Mouse (Mus musculus) midbrain, postnatal 0 days (tissue): Measurements from ENCODE around the gene Cdh23. TPM values are rescaled to one million over a fixed set of nuclear protein-coding genes. Genes with fewer than 3 reads are reported as not detected.

ENCODE experiments used
- ATAC-seq: fragments of 200-750 bp; cut with Nextera tagmentation; 2 replicates; pipeline ENCODE4 v1.8.0; 2017; ENCODE audit warnings: moderate number of reproducible peaks, mild to moderate bottlenecking, moderate TSS enrichment, moderate library complexity; ENCODE audit not compliant: low FRiP score
- DNase-seq: peaks from one replicate; pipeline ENCODE4 v3.0.0-alpha.2; 2015; ENCODE audit warnings: low spot score
- H3K27ac ChIP-seq: fragments of 300-500 bp; sonication (generic); 2 replicates; pipeline ENCODE4 v1.5.1; 2014; ENCODE audit warnings: low read depth, mild to moderate bottlenecking, low read length, mixed read lengths
- H3K27me3 ChIP-seq: fragments of 300-500 bp; sonication (generic); 2 replicates; pipeline ENCODE4 v1.6.1; 2014; ENCODE audit warnings: low read length, control low read depth, mixed read lengths; ENCODE audit not compliant: insufficient read depth
- H3K36me3 ChIP-seq: fragments of 300-500 bp; sonication (generic); 2 replicates; pipeline ENCODE4 v1.6.1; 2014; ENCODE audit warnings: low read length, control low read depth, mixed read lengths; ENCODE audit not compliant: insufficient read depth
- H3K4me1 ChIP-seq: fragments of 300-500 bp; sonication (generic); 2 replicates; pipeline ENCODE4 v1.6.1; 2014; ENCODE audit warnings: mild to moderate bottlenecking, control low read depth, antibody characterized with exemption, low read length, mixed read lengths; ENCODE audit not compliant: insufficient read depth
- H3K4me2 ChIP-seq: fragments of 300-500 bp; sonication (generic); 2 replicates; pipeline ENCODE4 v1.6.1; 2014; ENCODE audit warnings: low read depth, mild to moderate bottlenecking, low read length, mixed read lengths; ENCODE audit not compliant: poor library complexity, severe bottlenecking
- H3K4me3 ChIP-seq: fragments of 300-500 bp; sonication (generic); 2 replicates; pipeline ENCODE4 v1.5.1; 2014; ENCODE audit warnings: low read depth, mild to moderate bottlenecking, low read length, moderate library complexity
- H3K9ac ChIP-seq: fragments of 300-500 bp; sonication (generic); replicated peaks from 2 replicates; pipeline ENCODE4 v1.6.1; 2014; ENCODE audit warnings: mild to moderate bottlenecking, low read length, moderate library complexity, mixed read lengths; ENCODE audit not compliant: poor library complexity, severe bottlenecking
- H3K9me3 ChIP-seq: fragments of 300-500 bp; sonication (generic); 2 replicates; pipeline ENCODE4 v1.6.1; 2016; ENCODE audit warnings: low read length, control low read depth
- CTCF ChIP-seq: IDR thresholded peaks from 2 replicates; pipeline ENCODE4 v1.5.1; 2016; ENCODE audit warnings: antibody characterized with exemption, mild to moderate bottlenecking
- WGBS: fragments of 180-500 bp; shearing (Covaris S2); extraction: QIAGEN DNeasy Blood & Tissue Kit; methylation state at CpG from one replicate; pipeline ENCODE4 v1.1.7; 2014; 5-methylcytosine and 5-hydroxymethylcytosine counted together
- polyA plus RNA-seq: library from polyadenylated mRNA; unstranded; fragments of >200 nt; fragmentation: Nextera tagmentation; extraction: Ambion mirVana; gene quantifications from 2 replicates; pipeline ENCODE4 v1.2.1, GENCODE M21; 2015
- total RNA-seq: library from RNA; depleted of rRNA; stranded (reverse); fragments of >200 nt; gene quantifications from 2 replicates; pipeline ENCODE4 v1.2.3, GENCODE M21; 2014

Cdh23 gene
- total and polyA plus RNA-seq, 2 experiments from 2014 or later = 4.8 to 20.8 TPM

DNA sequence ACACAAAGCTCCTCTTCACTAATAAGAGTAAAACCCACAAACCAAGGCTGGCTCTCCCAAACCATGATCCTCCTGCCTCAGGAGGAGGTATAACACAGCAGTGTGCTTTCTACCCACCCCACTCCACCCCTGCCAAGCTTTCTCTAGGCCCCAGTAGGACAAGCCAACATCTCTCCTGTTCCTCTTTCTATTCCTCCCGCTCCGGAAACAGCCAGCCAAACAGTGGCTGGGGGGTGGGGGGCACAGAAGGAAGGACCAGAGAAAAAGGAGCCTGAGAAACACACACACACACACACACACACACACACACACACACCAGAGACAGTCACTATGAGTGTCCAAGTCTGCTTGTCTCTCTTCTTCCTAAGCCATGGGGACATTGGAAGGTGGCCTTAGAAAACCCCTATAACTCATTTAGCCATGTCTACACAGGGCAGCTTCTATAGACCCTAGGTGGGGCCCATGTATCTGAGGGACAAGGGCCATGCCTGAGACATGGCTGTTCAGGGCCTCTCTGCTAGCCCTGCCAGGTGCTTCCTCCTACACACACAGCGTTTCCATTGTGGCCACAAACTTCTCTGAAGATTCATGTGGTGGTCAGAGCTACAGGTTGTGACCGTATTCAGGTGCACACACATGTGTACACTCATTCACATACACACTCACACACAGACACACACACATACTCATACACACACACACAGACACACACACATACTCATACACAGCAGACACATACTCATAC is 43.5 kb upstream of the Cdh23 start:
- no peak overlapping the region for H3K27ac ChIP-seq
- H3K4me1 ChIP-seq = no peaks in the 10 kb centered on the region
- ATAC-seq = no peak
- WGBS = 94% methylated on average over 4 of the region's 4 CpGs
- no peak overlapping the region for H3K4me3 ChIP-seq
- H3K9me3 ChIP-seq = no peaks in the 10 kb centered on the region
- H3K36me3 ChIP-seq = no peaks in the 10 kb centered on the region
- H3K9ac ChIP-seq = no peak overlapping the region
- no peak overlapping the region for H3K4me2 ChIP-seq
- no peaks in the 10 kb centered on the region for H3K27me3 ChIP-seq
- TF ChIP-seq CTCF = no peak
- DNase-seq = no peak

DNA sequence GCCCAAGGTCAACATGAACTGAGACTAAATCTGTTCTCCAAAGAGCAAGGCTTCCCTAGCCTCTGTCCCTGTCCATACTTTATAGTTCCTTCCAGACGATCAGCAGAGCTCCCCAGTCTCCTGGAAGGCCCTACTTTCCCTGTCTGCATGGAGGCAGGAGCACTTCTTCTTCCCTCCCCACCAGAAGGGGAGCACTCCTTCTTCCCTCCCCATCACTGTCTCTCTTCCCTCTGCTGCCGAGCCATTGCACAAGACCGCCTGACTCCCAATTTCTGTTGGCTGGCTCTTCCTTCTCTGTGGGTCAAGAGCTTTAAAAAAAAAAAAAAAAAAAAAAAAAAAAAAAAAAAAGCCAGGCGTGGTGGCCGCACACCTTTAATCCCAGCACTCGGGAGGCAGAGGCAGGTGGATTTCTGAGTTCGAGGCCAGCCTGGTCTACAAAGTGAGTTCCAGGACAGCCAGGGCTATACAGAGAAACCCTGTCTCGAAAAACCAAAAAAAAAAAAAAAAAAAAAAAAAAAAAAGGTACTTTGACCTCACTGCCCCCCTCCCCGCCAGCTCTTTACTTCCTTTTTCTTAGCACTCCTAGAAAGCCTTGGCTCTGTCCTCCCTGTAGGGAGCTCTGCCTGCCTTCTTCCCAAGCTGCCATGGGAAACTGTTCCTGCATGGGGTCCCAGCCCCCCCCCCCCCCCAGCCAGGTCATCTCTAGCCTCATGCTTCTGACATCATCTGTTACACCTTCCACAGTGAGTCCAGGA is 41.8 kb upstream of the Cdh23 start:
- H3K4me2 ChIP-seq = no peak overlapping the region
- no peak overlapping the region for H3K9ac ChIP-seq
- DNase-seq (no peak), ATAC-seq (no peak)
- no peak overlapping the region for H3K4me3 ChIP-seq
- WGBS = 85% methylated on average over 6 of the region's 9 CpGs
- no peaks in the 10 kb centered on the region for H3K36me3 ChIP-seq
- H3K27ac ChIP-seq = no peak overlapping the region
- no peaks in the 10 kb centered on the region for H3K9me3 ChIP-seq
- no peak for TF ChIP-seq CTCF
- no peaks in the 10 kb centered on the region for H3K4me1 ChIP-seq
- H3K27me3 ChIP-seq = no peaks in the 10 kb centered on the region

GRCm38 (mm10) chr10:60737169-60737728 is 41.0 kb upstream of the Cdh23 start:
- DNase-seq (no peak), ATAC-seq (no peak)
- TF ChIP-seq CTCF = no peak
- Histone ChIP-seq H3K4me3 (no peak overlapping the region), H3K9ac (no peak overlapping the region), H3K27me3 (no peaks in the 10 kb centered on the region), H3K36me3 (no peaks in the 10 kb centered on the region), H3K4me2 (no peak overlapping the region), H3K9me3 (no peaks in the 10 kb centered on the region), H3K27ac (no peak overlapping the region), H3K4me1 (no peaks in the 10 kb centered on the region)
- WGBS = 63% methylated on average over 11 of the region's 11 CpGs

GRCm38 (mm10) chr10:60735737-60736136 is 39.4 kb upstream of the Cdh23 start:
- no peak overlapping the region for H3K9ac ChIP-seq
- 100% methylated on average over 1 of the region's 1 CpGs for WGBS
- no peaks in the 10 kb centered on the region for H3K36me3 ChIP-seq
- no peak for DNase-seq
- TF ChIP-seq CTCF = no peak
- no peaks in the 10 kb centered on the region for H3K27me3 ChIP-seq
- ATAC-seq = no peak
- H3K4me2 ChIP-seq = no peak overlapping the region
- no peaks in the 10 kb centered on the region for H3K9me3 ChIP-seq
- no peak overlapping the region for H3K4me3 ChIP-seq
- 0 out of 2 replicates have a peak, but pooled peaks cover 6% of the 10 kb centered on the region for H3K4me1 ChIP-seq
- H3K27ac ChIP-seq = no peak overlapping the region

- DNase-seq (no peak), ATAC-seq (no peak)
- Histone ChIP-seq H3K9me3 (no peaks in the 10 kb centered on the region), H3K36me3 (no peaks in the 10 kb centered on the region), H3K4me3 (no peak overlapping the region), H3K27me3 (no peaks in the 10 kb centered on the region; the same call in 1 of the 2 replicates), H3K4me2 (no peak overlapping the region), H3K4me1 (0 out of 2 replicates have a peak, but pooled peaks cover 6% of the 10 kb centered on the region), H3K9ac (no peak overlapping the region), H3K27ac (no peak overlapping the region)
- no peak for TF ChIP-seq CTCF
- 89% methylated on average over 8 of the region's 8 CpGs for WGBS
Observed at GRCm38 (mm10) chr10:60733471-60733870, 37.2 kb upstream of the Cdh23 start.
